Mouse (Mus musculus) kidney, embryonic 16.5 days (tissue): ENCODE results near the gene Kng1. TPM values are rescaled to one million over a fixed set of nuclear protein-coding genes. Genes with fewer than 3 reads are reported as not detected.

Experiments used
- ATAC-seq: fragments of 200-750 bp; cut with Nextera tagmentation; 2 replicates; pipeline ENCODE4 v1.8.0; 2017; ENCODE audit warnings: moderate TSS enrichment; ENCODE audit not compliant: low FRiP score, low TSS enrichment
- H3K27ac ChIP-seq: fragments of 300-500 bp; sonication (generic); 2 replicates; pipeline ENCODE4 v1.5.1; 2014; ENCODE audit warnings: low read length
- H3K27me3 ChIP-seq: fragments of 300-500 bp; sonication (generic); 2 replicates; pipeline ENCODE4 v1.6.1; 2014; ENCODE audit warnings: low read length, control low read depth, mixed read lengths; ENCODE audit not compliant: insufficient read depth
- H3K36me3 ChIP-seq: fragments of 300-500 bp; sonication (generic); 2 replicates; pipeline ENCODE4 v1.6.1; 2014; ENCODE audit warnings: low read length, control low read depth, mixed read lengths; ENCODE audit not compliant: insufficient read depth
- H3K4me1 ChIP-seq: fragments of 300-500 bp; sonication (generic); 2 replicates; pipeline ENCODE4 v1.6.1; 2014; ENCODE audit warnings: low read length, control low read depth, mixed read lengths; ENCODE audit not compliant: insufficient read depth
- H3K4me2 ChIP-seq: fragments of 300-500 bp; sonication (generic); replicated peaks from 2 replicates; pipeline ENCODE4 v1.6.1; 2014; ENCODE audit warnings: low read depth, low read length
- H3K4me3 ChIP-seq: fragments of 300-500 bp; sonication (generic); 2 replicates; pipeline ENCODE4 v1.5.1; 2014; ENCODE audit warnings: mild to moderate bottlenecking, low read length
- H3K9ac ChIP-seq: fragments of 300-500 bp; sonication (generic); replicated peaks from 2 replicates; pipeline ENCODE4 v1.6.1; 2014; ENCODE audit warnings: low read length
- H3K9me3 ChIP-seq: fragments of 300-500 bp; sonication (generic); 2 replicates; pipeline ENCODE4 v1.6.1; 2016; ENCODE audit warnings: low read length, control low read depth
- WGBS: fragments of 180-500 bp; shearing (Covaris S2); extraction: QIAGEN DNeasy Blood & Tissue Kit; methylation state at CpG from one replicate; pipeline ENCODE4 v1.1.7; 2014; 5-methylcytosine and 5-hydroxymethylcytosine counted together
- polyA plus RNA-seq: library from polyadenylated mRNA; unstranded; fragments of >200 nt; fragmentation: Nextera tagmentation; extraction: Ambion mirVana; gene quantifications from 2 replicates; pipeline ENCODE4 v1.2.1, GENCODE M21; 2015

The Kng1 gene
- polyA plus RNA-seq, 1 experiment from 2014 or later: 3.6 TPM

GRCm38 (mm10) chr16:23100613-23101012 is 42.9 kb downstream of the Kng1 start:
- WGBS: 17% methylated on average over 10 of the region's 10 CpGs
- Histone ChIP-seq H3K4me1 (peaks cover 11% of the 10 kb centered on the region), H3K27ac (peak overlapping the region; percentile 8; the same call in 1 of the 2 replicates), H3K9ac (peak overlapping the region; percentile 71), H3K36me3 (no peaks in the 10 kb centered on the region), H3K27me3 (no peaks in the 10 kb centered on the region), H3K4me3 (peak overlapping the region; percentile 50), H3K4me2 (peak overlapping the region; percentile 69), H3K9me3 (no peaks in the 10 kb centered on the region)
- no peak; the same call in 1 of the 2 replicates for ATAC-seq

- H3K27ac ChIP-seq: no peak overlapping the region
- peak overlapping the region; percentile 46 for H3K4me3 ChIP-seq
- WGBS: 10% methylated on average over 15 of the region's 15 CpGs
- no peaks in the 10 kb centered on the region for H3K36me3 ChIP-seq
- peak overlapping the region; percentile 60 for H3K9ac ChIP-seq
- no peaks in the 10 kb centered on the region for H3K9me3 ChIP-seq
- no peak for ATAC-seq
- H3K27me3 ChIP-seq: no peaks in the 10 kb centered on the region
- H3K4me1 ChIP-seq: peaks cover 11% of the 10 kb centered on the region
- peak overlapping the region; percentile 67 for H3K4me2 ChIP-seq
Observed at GRCm38 (mm10) chr16:23102340-23103037, 44.8 kb downstream of the Kng1 start.

GRCm38 (mm10) chr16:23103038-23103745 is 45.5 kb downstream of the Kng1 start:
- Histone ChIP-seq H3K9me3 (no peaks in the 10 kb centered on the region), H3K9ac (peak overlapping the region; percentile 60), H3K36me3 (no peaks in the 10 kb centered on the region), H3K4me2 (peak overlapping the region; percentile 67), H3K27ac (no peak overlapping the region), H3K4me3 (peak overlapping the region; percentile 46), H3K27me3 (no peaks in the 10 kb centered on the region), H3K4me1 (peaks cover 11% of the 10 kb centered on the region)
- no peak for ATAC-seq
- 43% methylated on average over 17 of the region's 17 CpGs for whole genome bisulfite sequencing

DNA sequence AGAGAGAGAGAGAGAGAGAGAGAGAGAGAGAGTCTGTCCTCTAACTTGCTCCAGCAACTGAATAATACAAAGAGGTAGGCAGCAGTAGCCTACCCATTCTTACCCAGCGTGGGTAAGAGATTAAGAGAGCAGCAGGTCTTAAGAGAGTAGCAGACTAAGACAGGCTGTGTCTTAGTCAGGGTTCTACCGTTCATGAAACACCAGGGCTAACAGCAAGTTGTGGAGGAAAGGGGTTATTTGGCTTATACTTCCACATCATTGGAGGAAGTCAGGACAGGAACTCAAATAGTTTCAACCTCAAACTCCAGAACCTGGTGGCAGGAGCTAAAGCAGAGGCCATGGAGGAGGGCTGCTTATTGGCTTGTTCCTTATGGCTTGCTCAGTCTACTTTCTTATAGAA is 46.2 kb downstream of the Kng1 start:
- 71% methylated on average over 2 of the region's 2 CpGs for WGBS
- H3K4me3 ChIP-seq: no peak overlapping the region
- ATAC-seq: no peak

DNA sequence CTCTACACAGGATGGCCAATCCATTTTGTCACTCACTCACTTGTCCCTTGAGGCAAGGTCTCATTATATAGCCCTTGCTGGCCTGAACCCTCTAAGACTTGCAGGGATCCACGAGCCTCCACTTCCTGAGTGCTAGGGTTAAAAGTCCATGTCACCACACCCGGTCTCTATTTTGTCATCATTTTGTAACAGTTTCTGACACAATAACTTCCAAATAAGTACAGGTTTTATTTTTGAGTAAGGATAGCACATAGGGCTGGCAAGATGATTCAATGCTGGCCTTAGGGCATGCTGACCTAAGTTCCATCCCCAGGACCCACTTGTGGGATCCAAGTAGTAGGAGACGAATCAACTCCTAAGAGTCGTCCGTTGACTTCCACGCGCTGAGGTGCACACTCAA is 48.5 kb downstream of the Kng1 start:
- H3K27ac ChIP-seq: no peak overlapping the region
- H3K27me3 ChIP-seq: no peaks in the 10 kb centered on the region
- 75% methylated on average over 7 of the region's 7 CpGs for WGBS
- H3K4me3 ChIP-seq: no peak overlapping the region
- no peak overlapping the region for H3K4me2 ChIP-seq
- H3K36me3 ChIP-seq: peaks cover 22% of the 10 kb centered on the region
- no peak overlapping the region for H3K9ac ChIP-seq
- no peaks in the 10 kb centered on the region for H3K9me3 ChIP-seq
- peaks cover 15% of the 10 kb centered on the region for H3K4me1 ChIP-seq
- no peak for ATAC-seq

More for the DNA sequence above, 46.2 kb downstream of the Kng1 start:
- Histone ChIP-seq H3K4me1 (peaks cover 11% of the 10 kb centered on the region), H3K9me3 (no peaks in the 10 kb centered on the region), H3K36me3 (peaks cover 3% of the 10 kb centered on the region), H3K9ac (no peak overlapping the region), H3K4me2 (no peak overlapping the region), H3K27ac (no peak overlapping the region), H3K27me3 (no peaks in the 10 kb centered on the region)

DNA sequence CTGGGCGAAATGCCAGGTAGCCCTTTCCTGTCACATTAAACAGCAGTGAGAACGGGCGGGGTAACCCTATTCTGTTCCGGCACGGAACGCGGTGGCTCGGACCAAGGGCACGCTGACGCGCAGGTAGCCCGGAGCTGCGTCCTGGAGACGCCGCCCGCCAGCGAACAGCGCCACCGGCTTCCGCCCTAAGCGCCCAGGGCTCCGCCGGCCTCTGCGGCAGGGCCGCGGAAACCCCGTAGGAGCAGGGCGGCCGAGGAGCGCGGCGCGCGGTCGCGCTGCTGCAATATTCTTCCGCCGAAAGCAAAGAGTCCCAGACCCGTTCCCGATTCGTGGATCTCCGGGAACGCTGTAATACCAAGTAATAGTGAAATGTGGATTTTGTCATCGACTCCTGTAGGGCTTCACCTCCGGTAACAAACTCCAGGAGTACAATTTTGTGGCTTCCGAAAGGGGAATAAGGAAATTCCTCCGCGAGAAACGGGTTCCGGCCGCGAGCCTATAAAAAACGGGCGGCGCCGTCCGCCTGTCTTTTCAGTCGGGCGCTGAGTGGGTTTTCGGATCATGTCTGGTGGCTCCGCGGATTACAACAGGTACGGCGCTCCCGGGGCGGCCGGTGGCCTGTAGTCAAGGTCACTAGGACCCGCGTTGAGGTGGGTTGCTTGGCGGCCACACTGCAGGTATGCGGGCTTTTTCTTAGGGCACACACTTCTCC is 49.7 kb downstream of the Kng1 start, which contains the start of gene Eif4a2:
Gene Eif4a2, plus strand, starts transcription at position 214 of the 712 bp plus-strand sequence.
- peak; percentile 93 for ATAC-seq
- H3K9me3 ChIP-seq: no peaks in the 10 kb centered on the region
- H3K4me2 ChIP-seq: peak within 1 kb of the TSS; percentile 95
- peak within 1 kb of the TSS; percentile 99 for H3K27ac ChIP-seq
- peaks cover 21% of the 10 kb centered on the region for H3K4me1 ChIP-seq
- peaks cover 35% of the 10 kb centered on the region for H3K36me3 ChIP-seq
- H3K4me3 ChIP-seq: peak within 1 kb of the TSS; percentile 99
- 0% methylated on average over 71 of the region's 71 CpGs for WGBS
- H3K27me3 ChIP-seq: no peaks in the 10 kb centered on the region
- peak within 1 kb of the TSS; percentile 100 for H3K9ac ChIP-seq

GRCm38 (mm10) chr16:23107946-23108759 is 50.5 kb downstream of the Kng1 start:
- peak overlapping the region; percentile 99 for H3K4me3 ChIP-seq
- no peaks in the 10 kb centered on the region for H3K27me3 ChIP-seq
- peaks cover 42% of the 10 kb centered on the region for H3K36me3 ChIP-seq
- ATAC-seq: peak; percentile 88
- peak overlapping the region; percentile 99 for H3K27ac ChIP-seq
- WGBS: under 1% methylated on average over 52 of the region's 52 CpGs
- H3K9me3 ChIP-seq: no peaks in the 10 kb centered on the region
- peaks cover 21% of the 10 kb centered on the region for H3K4me1 ChIP-seq
- peak overlapping the region; percentile 95 for H3K4me2 ChIP-seq
- peak overlapping the region; percentile 100 for H3K9ac ChIP-seq

DNA sequence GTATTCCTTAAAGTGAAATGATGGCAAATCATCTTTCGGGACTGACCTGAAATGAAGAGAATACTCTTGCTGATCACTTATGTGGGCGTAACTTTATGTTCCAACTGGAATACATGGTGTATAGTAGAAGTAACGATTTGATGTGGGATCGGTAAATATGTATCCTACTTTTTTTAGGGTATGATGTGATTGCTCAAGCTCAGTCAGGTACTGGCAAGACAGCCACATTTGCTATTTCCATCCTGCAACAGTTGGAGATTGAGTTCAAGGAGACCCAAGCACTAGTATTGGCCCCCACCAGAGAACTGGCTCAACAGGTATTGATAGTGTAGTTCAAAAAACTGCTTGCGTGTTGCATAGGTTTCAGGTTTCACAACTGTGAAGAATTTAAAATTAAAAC is 51.3 kb downstream of the Kng1 start:
- Histone ChIP-seq H3K4me1 (peaks cover 21% of the 10 kb centered on the region), H3K4me3 (peak overlapping the region; percentile 99), H3K36me3 (peaks cover 43% of the 10 kb centered on the region), H3K4me2 (peak overlapping the region; percentile 95), H3K27me3 (no peaks in the 10 kb centered on the region), H3K27ac (peak overlapping the region; percentile 99; the same call in 1 of the 2 replicates), H3K9me3 (no peaks in the 10 kb centered on the region), H3K9ac (peak overlapping the region; percentile 100)
- 1% methylated on average over 5 of the region's 5 CpGs for WGBS
- ATAC-seq: no peak
